Mouse (Mus musculus): ENCODE measurements around the gene Jhy. TPM values are rescaled to one million over a fixed set of nuclear protein-coding genes. Genes with fewer than 3 reads are reported as not detected.

The Jhy gene
- not detected in 2 replicates for polyA plus RNA-seq (2012; rRNA removed)

DNA sequence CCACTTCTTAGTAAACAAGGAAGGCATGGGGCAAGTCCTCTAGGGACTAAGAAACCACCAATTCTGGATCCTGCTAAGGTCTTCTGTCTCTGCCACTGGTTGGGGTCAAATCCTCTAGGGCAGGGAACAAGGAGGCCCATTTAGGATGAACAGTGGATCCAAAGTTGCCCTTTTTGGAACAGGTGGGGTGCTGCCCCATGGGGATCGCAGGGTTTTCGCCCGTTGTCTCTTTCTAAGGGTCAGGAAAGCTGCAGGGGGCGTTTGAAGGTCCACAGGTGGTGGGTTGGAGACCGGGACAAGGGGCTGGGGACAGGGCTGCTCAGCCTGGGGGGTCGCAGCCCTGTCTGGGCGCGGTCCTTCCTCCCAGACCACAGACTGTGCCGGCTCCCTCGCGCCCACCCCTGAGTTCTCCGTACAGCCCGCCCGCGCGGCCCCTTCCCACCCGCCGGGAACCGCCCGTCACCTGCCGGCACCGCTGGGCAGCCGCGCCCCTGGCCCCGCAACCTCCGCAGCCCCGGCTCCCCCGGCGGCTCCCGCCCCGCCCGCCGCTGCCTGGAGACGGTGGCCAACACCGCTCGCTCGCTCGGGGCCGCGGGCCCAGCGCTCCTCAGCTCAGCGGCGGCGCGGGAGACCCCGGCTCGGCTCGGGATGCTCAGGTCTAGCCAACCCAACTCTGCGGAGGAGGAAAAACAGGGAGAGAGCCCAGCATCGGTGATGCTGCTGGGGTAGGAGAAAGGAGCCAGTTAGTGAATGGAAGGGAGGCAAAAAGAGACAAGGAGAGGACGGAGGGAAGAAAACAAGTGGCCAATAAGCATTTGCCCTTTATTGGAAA, at the start of gene Jhy:
Gene Jhy, minus strand, starts transcription at position 533 of the 832 bp plus-strand sequence.
- no peak for DNase-seq (ENCODE audit: low spot score)

DNA sequence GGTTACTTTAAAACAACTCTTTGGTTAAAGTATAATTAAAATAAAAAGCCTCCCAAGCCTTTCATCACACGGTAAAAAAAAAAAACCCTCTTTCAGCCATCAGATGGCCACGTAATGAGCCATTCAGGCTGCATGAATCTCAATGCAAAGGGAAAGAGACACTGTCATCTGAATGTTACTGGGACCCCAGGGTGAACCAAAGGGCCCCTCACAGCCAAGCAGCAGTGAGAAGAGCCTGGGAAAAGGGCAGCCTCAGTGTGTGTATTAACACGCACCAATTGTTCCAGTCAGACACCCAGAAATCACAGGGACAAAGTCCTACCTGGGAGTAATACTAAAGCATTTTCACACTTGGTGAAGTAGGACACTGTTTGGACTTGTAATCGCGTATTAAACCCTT, 48.5 kb upstream of the Jhy start:
- no peak for DNase-seq (ENCODE audit: low spot score)

DNA sequence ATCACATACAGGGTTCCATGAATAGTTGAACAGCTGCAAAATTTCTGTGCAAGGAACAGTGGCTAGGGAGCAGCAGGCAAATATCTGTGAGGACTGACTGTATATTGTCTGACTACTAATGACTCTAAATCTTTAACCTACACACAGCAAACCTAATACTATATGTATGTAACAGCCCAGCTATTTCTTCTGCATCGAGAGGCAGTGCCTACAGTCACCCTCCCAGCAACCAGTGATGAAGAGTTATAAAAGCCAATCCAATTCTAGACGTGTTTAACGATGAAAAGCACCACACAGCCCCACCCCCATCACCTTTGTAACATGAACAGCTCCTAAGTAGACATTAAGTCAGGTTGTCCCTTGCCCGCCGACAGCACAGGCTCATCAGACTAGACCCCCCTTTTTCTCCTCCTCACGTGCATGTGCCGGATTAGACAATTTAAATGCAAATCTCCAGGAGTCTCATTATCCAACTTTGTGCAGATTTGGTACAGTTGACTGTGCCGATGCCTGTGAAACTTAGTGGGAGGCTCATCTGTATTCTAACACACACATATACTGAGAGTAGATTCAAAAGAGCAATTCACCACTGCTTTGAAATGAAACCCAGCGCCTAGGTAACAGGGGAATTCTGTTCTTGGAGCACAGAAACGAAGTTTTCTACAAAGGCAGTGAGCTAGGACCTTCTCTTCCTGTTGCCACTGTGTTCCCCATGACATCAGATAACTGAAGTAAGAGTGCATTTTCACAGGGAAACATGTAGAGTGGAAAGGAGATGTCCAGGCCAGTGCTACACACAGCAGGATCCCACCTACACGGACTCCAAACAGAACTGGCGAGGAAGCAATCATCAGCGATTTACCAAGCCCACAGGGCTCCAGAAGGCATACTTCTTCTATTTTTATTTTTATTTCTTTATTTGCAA, 47.9 kb upstream of the Jhy start:
- no peak for DNase-seq (ENCODE audit: low spot score)

DNA sequence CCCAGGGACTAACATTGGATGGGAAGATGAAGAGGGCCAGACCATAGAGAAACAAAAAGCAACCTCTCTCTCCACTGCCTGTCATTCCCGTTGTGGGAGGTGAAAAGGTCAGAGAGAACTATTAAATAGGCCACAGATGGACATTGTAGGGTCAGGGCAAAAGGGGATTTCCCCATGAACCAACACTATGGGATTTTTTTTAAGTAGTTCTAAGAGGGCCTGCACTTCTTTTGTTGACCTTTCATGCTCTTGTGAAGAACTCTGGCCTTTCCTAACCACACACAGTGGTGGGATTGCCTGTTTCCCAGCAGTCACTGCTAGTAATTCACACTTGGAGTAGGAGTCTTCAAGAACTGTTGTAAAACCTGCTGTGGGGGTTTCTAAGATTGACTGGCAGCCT, 43.9 kb upstream of the Jhy start:
- DNase-seq (ENCODE audit: low spot score) = no peak

DNA sequence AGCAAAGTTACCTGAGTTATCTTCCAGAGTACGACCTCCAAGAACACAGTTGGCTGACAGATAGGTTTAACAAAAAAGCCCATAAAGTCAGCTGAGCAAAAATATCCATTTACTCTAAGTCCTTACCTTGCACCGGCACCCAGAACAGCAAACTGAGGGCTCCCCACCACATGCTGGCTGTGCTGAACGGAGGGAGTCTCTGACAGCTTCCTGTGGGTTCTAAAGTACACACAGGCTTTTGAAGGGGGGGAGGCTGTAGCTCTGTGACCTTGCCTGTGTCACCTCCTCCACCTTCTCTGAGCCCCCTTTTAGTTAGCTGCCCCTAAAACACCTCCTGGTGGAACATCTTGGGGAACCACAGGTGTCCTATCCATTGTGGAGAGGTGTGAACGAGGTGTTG, 40.5 kb upstream of the Jhy start, which contains the start of gene Crtam:
Gene Crtam, minus strand, starts transcription at position 214 of the 400 bp plus-strand sequence.
- DNase-seq (ENCODE audit: low spot score) = no peak

GRCm38 (mm10) chr9:40997116-40997779, 33.3 kb upstream of the Jhy start:
- DNase-seq (ENCODE audit: low spot score) = no peak

GRCm38 (mm10) chr9:40994075-40994474, 30.2 kb upstream of the Jhy start:
- DNase-seq (ENCODE audit: low spot score) = no peak

DNA sequence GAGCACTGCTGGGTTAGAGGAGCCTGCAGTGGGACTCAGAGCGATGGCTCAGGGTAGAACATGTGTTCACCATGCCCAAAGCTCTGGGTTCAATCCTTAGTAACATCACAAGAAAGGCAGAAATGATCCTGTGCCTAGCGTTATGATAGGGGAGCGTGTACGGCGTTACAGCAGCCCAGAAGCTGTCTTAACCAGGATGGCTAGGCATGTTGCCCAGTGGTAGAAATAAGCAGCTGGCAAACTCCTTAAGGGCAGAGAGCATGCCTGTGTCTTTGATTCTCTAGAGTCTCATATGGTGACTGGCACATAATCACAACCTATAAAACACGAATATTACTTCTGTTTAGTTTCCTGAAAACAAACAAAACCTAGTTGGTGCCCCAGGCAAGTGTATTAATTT, 27.6 kb upstream of the Jhy start:
- no peak for DNase-seq (ENCODE audit: low spot score)

- DNase-seq (ENCODE audit: low spot score) = no peak
Observed at GRCm38 (mm10) chr9:40989940-40990588, 26.1 kb upstream of the Jhy start.

DNA sequence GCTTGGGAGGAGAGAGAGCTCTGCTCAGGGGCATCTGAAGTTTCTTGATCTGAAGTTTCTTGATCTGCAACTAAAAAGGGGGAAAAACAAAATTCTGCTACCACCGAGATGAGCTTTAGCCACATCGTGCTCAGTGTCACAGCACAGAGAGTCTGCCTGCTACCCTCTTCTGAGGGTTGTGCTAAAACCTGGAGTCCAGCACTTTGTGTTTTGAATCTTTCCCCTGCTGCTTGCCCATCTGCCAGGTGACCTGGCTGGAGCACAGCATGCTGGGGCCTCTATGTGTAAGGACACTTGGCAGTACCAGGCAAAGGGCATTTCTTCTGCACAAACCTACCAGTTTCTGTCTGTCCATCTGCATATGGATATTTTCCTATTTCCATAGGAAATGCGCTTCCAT, 20.4 kb upstream of the Jhy start:
- DNase-seq (ENCODE audit: low spot score) = no peak

GRCm38 (mm10) chr9:40983758-40984157, 19.8 kb upstream of the Jhy start:
- no peak for DNase-seq (ENCODE audit: low spot score)

GRCm38 (mm10) chr9:40982480-40982879, 18.6 kb upstream of the Jhy start:
- DNase-seq (ENCODE audit: low spot score) = no peak

DNA sequence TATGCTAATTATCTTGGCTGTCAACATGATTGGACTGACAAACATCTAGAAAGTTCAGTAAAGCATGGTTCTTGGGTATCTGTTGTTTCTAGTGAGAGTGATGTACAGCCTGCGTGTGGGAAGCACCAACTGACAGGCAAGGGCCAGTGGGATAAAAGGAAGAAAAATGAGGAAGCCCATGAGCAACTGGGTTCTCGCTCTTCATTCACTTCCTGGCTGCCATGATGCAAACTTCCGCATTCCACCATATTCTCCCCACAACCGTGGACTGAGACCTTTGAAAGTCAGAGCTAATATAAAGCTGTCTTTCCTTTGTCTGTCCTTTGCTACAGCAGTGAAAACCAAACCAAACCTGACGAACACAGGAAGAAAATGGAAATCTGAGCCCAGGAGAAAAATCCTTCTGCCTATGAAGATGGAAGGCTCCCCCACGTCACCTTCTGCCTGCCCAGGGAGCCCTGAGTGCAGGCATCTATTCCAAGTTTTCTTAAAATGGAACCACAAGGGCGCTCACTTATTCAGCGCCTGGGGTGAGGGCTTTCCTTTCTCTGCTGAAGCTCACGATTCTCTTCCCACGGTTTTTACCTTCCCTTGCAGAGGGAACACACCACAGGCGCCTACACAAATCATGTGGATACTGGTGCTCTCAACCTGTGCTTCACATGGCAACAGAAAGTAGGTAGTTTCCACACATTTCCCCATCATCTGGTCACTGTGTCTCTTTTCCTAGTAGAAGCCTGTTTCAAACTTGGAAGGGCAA, 10.3 kb upstream of the Jhy start:
- no peak for DNase-seq (ENCODE audit: low spot score)

GRCm38 (mm10) chr9:40964418-40964714, 448 bp upstream of the Jhy start:
- no peak for DNase-seq (ENCODE audit: low spot score)

DNA sequence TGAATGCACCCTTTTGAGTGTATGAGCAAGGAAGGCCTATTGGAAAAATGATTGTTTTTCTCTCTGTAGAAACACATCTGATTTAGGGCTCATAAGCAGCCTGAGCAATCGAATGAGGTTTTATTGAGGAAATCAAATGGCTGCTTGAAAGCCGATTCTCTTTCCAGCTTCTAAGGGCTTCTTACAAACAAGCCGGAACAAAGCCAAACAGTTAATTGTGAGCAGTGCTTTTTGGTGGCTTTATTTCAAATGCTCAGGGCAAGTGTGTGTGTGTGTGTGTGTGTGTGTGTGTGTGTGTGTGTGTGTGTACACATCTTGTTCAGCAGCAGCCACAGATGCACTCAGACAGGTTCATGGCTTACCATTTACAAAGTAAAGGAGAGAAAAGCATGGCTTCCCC, 2.5 kb downstream of the Jhy start:
- no peak for DNase-seq (ENCODE audit: low spot score)

- DNase-seq (ENCODE audit: low spot score) = no peak
Observed at GRCm38 (mm10) chr9:40949039-40949615, 14.8 kb downstream of the Jhy start.

DNA sequence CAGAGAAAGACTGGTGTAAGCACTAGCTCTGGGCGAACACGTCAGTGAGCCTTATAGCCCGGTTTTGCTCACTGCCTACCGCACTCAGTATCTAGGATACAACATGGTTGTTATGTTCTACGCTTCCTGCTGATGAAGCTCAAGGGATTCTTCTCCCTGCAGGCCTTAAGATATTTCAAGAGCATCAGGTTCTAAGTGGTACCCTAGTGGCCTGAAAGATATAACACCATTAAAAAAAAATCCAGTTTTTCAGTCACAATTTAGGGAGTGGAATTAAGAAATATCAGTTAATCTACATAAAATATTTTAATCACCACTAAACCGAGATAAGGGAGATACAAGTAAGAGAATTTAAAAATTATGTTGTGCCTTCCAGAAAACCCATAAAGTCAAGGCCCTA, 15.4 kb downstream of the Jhy start:
- no peak for DNase-seq (ENCODE audit: low spot score)

DNA sequence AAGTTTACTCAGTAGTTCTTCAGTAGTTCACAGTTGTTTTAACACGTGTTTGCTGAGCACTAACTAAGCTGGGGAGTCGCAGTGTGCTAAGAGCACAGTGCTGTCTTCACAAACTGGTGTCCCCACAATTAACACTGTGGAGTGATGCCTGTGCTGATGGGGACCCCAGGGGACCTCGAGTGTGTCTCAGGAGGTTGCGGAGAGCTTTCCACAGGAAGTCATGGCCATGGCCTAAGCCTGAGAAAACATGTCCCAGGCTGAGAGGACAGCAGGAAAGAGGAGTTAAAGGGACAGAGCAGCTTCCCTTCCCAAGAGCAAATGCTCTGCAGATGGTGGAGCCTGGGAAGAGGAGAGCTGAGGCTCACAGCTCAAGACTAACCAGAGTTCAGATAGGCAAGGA, 16.8 kb downstream of the Jhy start:
- no peak for DNase-seq (ENCODE audit: low spot score)

GRCm38 (mm10) chr9:40937425-40937824, 26.5 kb downstream of the Jhy start:
- DNase-seq (ENCODE audit: low spot score) = no peak

GRCm38 (mm10) chr9:40933323-40933722, 30.6 kb downstream of the Jhy start:
- DNase-seq (ENCODE audit: low spot score) = no peak

Measured in urinary bladder, adult 2 months (tissue).